Mouse (Mus musculus): ENCODE measurements around the gene Nxn. TPM values are rescaled to one million over a fixed set of nuclear protein-coding genes. Genes with fewer than 3 reads are reported as not detected.

Gene Nxn
- polyA plus RNA-seq, 1 experiment from 2014 or later, result 107 TPM

- no peak for TF ChIP-seq CTCF (IDR thresholded peaks at IDR 0.05)
- CTCF ChIA-PET, result no interaction called here
Observed at GRCm38 (mm10) chr11:76261224-76261623, 137.7 kb downstream of the Nxn start.

GRCm38 (mm10) chr11:76260208-76261050, 138.5 kb downstream of the Nxn start:
- ATAC-seq (no peak), DNase-seq (ENCODE audit: low read depth, low spot score) (no peak)
- no peaks in the 10 kb centered on the region for H3K27me3 ChIP-seq
- no peak for TF ChIP-seq CTCF (IDR thresholded peaks at IDR 0.05)
- in situ Hi-C loops (cut with MboI; ENCODE audit: low pct_unique_long_range_greater_than_20kb), result no loop called here
- POLR2A ChIA-PET, result no interaction called here
- CTCF ChIA-PET, result interaction anchor here (0.9 kb wide), 1 partner anchor 131 kb away, joined by 3 read pairs; no protein-coding TSS in a partner anchor

More at GRCm38 (mm10) chr11:76261224-76261623, 137.7 kb downstream of the Nxn start:
- POLR2A ChIA-PET, result no interaction called here
- ATAC-seq (no peak), DNase-seq (ENCODE audit: low read depth, low spot score) (no peak)
- no peaks in the 10 kb centered on the region for H3K27me3 ChIP-seq
- in situ Hi-C loops (cut with MboI; ENCODE audit: low pct_unique_long_range_greater_than_20kb), result no loop called here

- no peak for TF ChIP-seq CTCF (IDR thresholded peaks at IDR 0.05)
- POLR2A ChIA-PET, result no interaction called here
- no peaks in the 10 kb centered on the region for H3K27me3 ChIP-seq
- ATAC-seq (no peak), DNase-seq (ENCODE audit: low read depth, low spot score) (no peak)
- CTCF ChIA-PET, result no interaction called here
- in situ Hi-C loops (cut with MboI; ENCODE audit: low pct_unique_long_range_greater_than_20kb), result no loop called here
Observed at GRCm38 (mm10) chr11:76258511-76258910, 140.4 kb downstream of the Nxn start.

- no peak for DNase-seq (ENCODE audit: low read depth, low spot score)
- H3K27me3 ChIP-seq, result no peaks in the 10 kb centered on the region
- TF ChIP-seq CTCF (IDR thresholded peaks at IDR 0.05), result no peak
- in situ Hi-C loops (cut with MboI; ENCODE audit: low pct_unique_long_range_greater_than_20kb), result no loop called here
- ChIA-PET CTCF (interaction anchor here (1.4 to 6.7 kb wide), 2 partner anchors 12 to 142 kb away, joined by 4 to 45 read pairs; partner anchors contain the start of gene Nxn), POLR2A (no interaction called here)
- ATAC-seq, result no peak
Observed at GRCm38 (mm10) chr11:76257386-76257785, 141.6 kb downstream of the Nxn start.

- no peaks in the 10 kb centered on the region for H3K27me3 ChIP-seq
- CTCF ChIA-PET, result interaction anchor here (6.7 kb wide), 1 partner anchor 143 kb away, joined by 45 read pairs; the partner anchor contains the start of gene Nxn
- TF ChIP-seq CTCF (IDR thresholded peaks at IDR 0.05), result no peak
- ATAC-seq (no peak), DNase-seq (ENCODE audit: low read depth, low spot score) (no peak)
- in situ Hi-C loops (cut with MboI; ENCODE audit: low pct_unique_long_range_greater_than_20kb), result no loop called here
- POLR2A ChIA-PET, result interaction anchor here (0.9 to 1.2 kb wide), 3 partner anchors 61 to 142 kb away, joined by 3 read pairs; no protein-coding TSS in a partner anchor
Observed at GRCm38 (mm10) chr11:76256129-76256528, 142.8 kb downstream of the Nxn start.

GRCm38 (mm10) chr11:76255431-76256001, 143.4 kb downstream of the Nxn start:
- no peaks in the 10 kb centered on the region for H3K27me3 ChIP-seq
- POLR2A ChIA-PET, result interaction anchor here (1.2 kb wide), 2 partner anchors 62 to 143 kb away, joined by 3 read pairs; no protein-coding TSS in a partner anchor
- ATAC-seq (no peak), DNase-seq (ENCODE audit: low read depth, low spot score) (no peak)
- no peak for TF ChIP-seq CTCF (IDR thresholded peaks at IDR 0.05)
- CTCF ChIA-PET, result interaction anchor here (6.7 kb wide), 1 partner anchor 144 kb away, joined by 45 read pairs; the partner anchor contains the start of gene Nxn
- in situ Hi-C loops (cut with MboI; ENCODE audit: low pct_unique_long_range_greater_than_20kb), result no loop called here

- ChIA-PET POLR2A (interaction anchor here (1.1 kb wide), 2 partner anchors 12 to 145 kb away, joined by 3 to 5 read pairs; partner anchors contain the start of gene Nxn), CTCF (interaction anchor here (0.6 to 6.7 kb wide), 20 partner anchors 8 to 155 kb away, joined by 3 to 45 read pairs (median 4); partner anchors contain the start of genes Nxn and Timm22)
- in situ Hi-C loops (cut with MboI; ENCODE audit: low pct_unique_long_range_greater_than_20kb), result loop anchor here (5.0 kb wide), 2 partner anchors 58 to 148 kb away; no protein-coding TSS in a partner anchor
- no peak for TF ChIP-seq CTCF (IDR thresholded peaks at IDR 0.05)
- DNase-seq (ENCODE audit: low read depth, low spot score), result no peak
- no peaks in the 10 kb centered on the region for H3K27me3 ChIP-seq
- no peak for ATAC-seq
Observed at GRCm38 (mm10) chr11:76253918-76254264, 145.0 kb downstream of the Nxn start.

- ATAC-seq, result peak; percentile 81
- peak; percentile 97 for TF ChIP-seq CTCF (IDR thresholded peaks at IDR 0.05)
- H3K27me3 ChIP-seq, result no peaks in the 10 kb centered on the region
- ChIA-PET CTCF (interaction anchor here (0.6 to 6.7 kb wide), 22 partner anchors 9 to 155 kb away, joined by 3 to 45 read pairs (median 4); partner anchors contain the start of genes Nxn and Timm22), POLR2A (interaction anchor here (1.1 kb wide), 2 partner anchors 13 to 146 kb away, joined by 3 to 5 read pairs; partner anchors contain the start of gene Nxn)
- DNase-seq (ENCODE audit: low read depth, low spot score), result peak; percentile 42
- in situ Hi-C loops (cut with MboI; ENCODE audit: low pct_unique_long_range_greater_than_20kb), result loop anchor here (5.0 kb wide), 2 partner anchors 59 to 149 kb away; no protein-coding TSS in a partner anchor
Observed at GRCm38 (mm10) chr11:76253145-76253917, 145.6 kb downstream of the Nxn start.

- H3K27me3 ChIP-seq, result no peaks in the 10 kb centered on the region
- DNase-seq (ENCODE audit: low read depth, low spot score), result no peak
- ATAC-seq, result no peak
- ChIA-PET CTCF (interaction anchor here (2.0 to 6.7 kb wide), 3 partner anchors 140 to 154 kb away, joined by 8 to 45 read pairs (median 9); partner anchors contain the start of genes Nxn and Timm22), POLR2A (interaction anchor here (2.1 kb wide), 1 partner anchor 147 kb away, joined by 6 read pairs; the partner anchor contains the start of gene Nxn)
- no peak for TF ChIP-seq CTCF (IDR thresholded peaks at IDR 0.05)
- in situ Hi-C loops (cut with MboI; ENCODE audit: low pct_unique_long_range_greater_than_20kb), result loop anchor here (5.0 kb wide), 2 partner anchors 60 to 150 kb away; no protein-coding TSS in a partner anchor
Observed at GRCm38 (mm10) chr11:76252036-76252435, 146.9 kb downstream of the Nxn start.

- DNase-seq (ENCODE audit: low read depth, low spot score) (no peak), ATAC-seq (no peak)
- in situ Hi-C loops (cut with MboI; ENCODE audit: low pct_unique_long_range_greater_than_20kb), result no loop called here
- POLR2A ChIA-PET, result no interaction called here
- H3K27me3 ChIP-seq, result no peaks in the 10 kb centered on the region
- CTCF ChIA-PET, result interaction anchor here (1.9 kb wide), 1 partner anchor 152 kb away, joined by 4 read pairs; the partner anchor contains the start of gene Nxn
- no peak for TF ChIP-seq CTCF (IDR thresholded peaks at IDR 0.05)
Observed at GRCm38 (mm10) chr11:76247239-76247638, 151.7 kb downstream of the Nxn start.
